Mouse (Mus musculus): Measurements from ENCODE around the gene Iqgap2. TPM values are rescaled to one million over a fixed set of nuclear protein-coding genes. Genes with fewer than 3 reads are reported as not detected.

The Iqgap2 gene
- polyA plus RNA-seq, 2 experiments = 10.5 to 12.7 TPM

- Histone ChIP-seq H3K9me3 (ENCODE audit: control insufficient read depth, low read length) (no peaks in the 10 kb centered on the region), H3K27ac (replicated peaks; ENCODE audit: low read depth, low read length) (no peak overlapping the region), H3K4me2 (replicated peaks; ENCODE audit: low read depth, low read length, severe bottlenecking) (no peak overlapping the region), H3K4me1 (ENCODE audit: control insufficient read depth, insufficient read depth, low read length) (peaks cover 34% of the 10 kb centered on the region), H3K4me3 (replicated peaks; ENCODE audit: low read length) (no peak overlapping the region), H3K9ac (ENCODE audit: low read depth, low read length, severe bottlenecking) (no peak overlapping the region), H3K36me3 (ENCODE audit: control insufficient read depth, insufficient read depth, low read length) (no peaks in the 10 kb centered on the region), H3K27me3 (ENCODE audit: control insufficient read depth, insufficient read depth, low read length) (no peaks in the 10 kb centered on the region)
- WGBS = 56% methylated on average over 4 of the region's 4 CpGs
- no peak for TF ChIP-seq POLR2A (IDR thresholded peaks at IDR 0.05; ENCODE audit: borderline replicate concordance, extremely low read depth, insufficient read depth, insufficient read length)
- ATAC-seq (ENCODE audit: low FRiP score, low read depth) = peak; percentile 37; the same call in 1 of the 2 replicates
- peak; percentile 59 for DNase-seq (ENCODE audit: low spot score)
These were observed 146.3 kb downstream of the Iqgap2 start for GRCm38 (mm10) chr13:95745451-95745850.

- Histone ChIP-seq H3K36me3 (ENCODE audit: control insufficient read depth, insufficient read depth, low read length) (no peaks in the 10 kb centered on the region), H3K27me3 (ENCODE audit: control insufficient read depth, insufficient read depth, low read length) (no peaks in the 10 kb centered on the region), H3K4me3 (replicated peaks; ENCODE audit: low read length) (no peak overlapping the region), H3K9ac (ENCODE audit: low read depth, low read length, severe bottlenecking) (no peak overlapping the region), H3K4me2 (replicated peaks; ENCODE audit: low read depth, low read length, severe bottlenecking) (no peak overlapping the region), H3K4me1 (ENCODE audit: control insufficient read depth, insufficient read depth, low read length) (peaks cover 37% of the 10 kb centered on the region), H3K9me3 (ENCODE audit: control insufficient read depth, low read length) (no peaks in the 10 kb centered on the region), H3K27ac (replicated peaks; ENCODE audit: low read depth, low read length) (no peak overlapping the region)
- no peak for ATAC-seq (ENCODE audit: low FRiP score, low read depth)
- TF ChIP-seq POLR2A (IDR thresholded peaks at IDR 0.05; ENCODE audit: borderline replicate concordance, extremely low read depth, insufficient read depth, insufficient read length) = no peak
- 64% methylated on average over 9 of the region's 9 CpGs for WGBS
- no peak for DNase-seq (ENCODE audit: low spot score)
These were observed 148.7 kb downstream of the Iqgap2 start for GRCm38 (mm10) chr13:95742881-95743466.

GRCm38 (mm10) chr13:95741813-95742689 is 149.7 kb downstream of the Iqgap2 start:
- Histone ChIP-seq H3K9ac (ENCODE audit: low read depth, low read length, severe bottlenecking) (no peak overlapping the region), H3K9me3 (ENCODE audit: control insufficient read depth, low read length) (no peaks in the 10 kb centered on the region), H3K27ac (replicated peaks; ENCODE audit: low read depth, low read length) (no peak overlapping the region), H3K4me1 (ENCODE audit: control insufficient read depth, insufficient read depth, low read length) (peaks cover 37% of the 10 kb centered on the region), H3K4me3 (replicated peaks; ENCODE audit: low read length) (no peak overlapping the region), H3K27me3 (ENCODE audit: control insufficient read depth, insufficient read depth, low read length) (no peaks in the 10 kb centered on the region), H3K4me2 (replicated peaks; ENCODE audit: low read depth, low read length, severe bottlenecking) (no peak overlapping the region), H3K36me3 (ENCODE audit: control insufficient read depth, insufficient read depth, low read length) (no peaks in the 10 kb centered on the region)
- ATAC-seq (ENCODE audit: low FRiP score, low read depth) (no peak), DNase-seq (ENCODE audit: low spot score) (no peak)
- no peak for TF ChIP-seq POLR2A (IDR thresholded peaks at IDR 0.05; ENCODE audit: borderline replicate concordance, extremely low read depth, insufficient read depth, insufficient read length)
- 86% methylated on average over 11 of the region's 11 CpGs for WGBS

- H3K4me3 ChIP-seq (replicated peaks; ENCODE audit: low read length) = no peak overlapping the region
- H3K27ac ChIP-seq (replicated peaks; ENCODE audit: low read depth, low read length) = no peak overlapping the region
- ATAC-seq (ENCODE audit: low FRiP score, low read depth) (no peak), DNase-seq (ENCODE audit: low spot score) (peak; percentile 56)
- WGBS = 60% methylated on average over 5 of the region's 5 CpGs
- no peak overlapping the region for H3K4me2 ChIP-seq (replicated peaks; ENCODE audit: low read depth, low read length, severe bottlenecking)
- H3K36me3 ChIP-seq (ENCODE audit: control insufficient read depth, insufficient read depth, low read length) = no peaks in the 10 kb centered on the region
- H3K9ac ChIP-seq (ENCODE audit: low read depth, low read length, severe bottlenecking) = no peak overlapping the region
- TF ChIP-seq POLR2A (IDR thresholded peaks at IDR 0.05; ENCODE audit: borderline replicate concordance, extremely low read depth, insufficient read depth, insufficient read length) = no peak
- no peaks in the 10 kb centered on the region for H3K27me3 ChIP-seq (ENCODE audit: control insufficient read depth, insufficient read depth, low read length)
- no peaks in the 10 kb centered on the region for H3K9me3 ChIP-seq (ENCODE audit: control insufficient read depth, low read length)
- peaks cover 22% of the 10 kb centered on the region for H3K4me1 ChIP-seq (ENCODE audit: control insufficient read depth, insufficient read depth, low read length)
These were observed 152.1 kb downstream of the Iqgap2 start for GRCm38 (mm10) chr13:95739651-95740050.

GRCm38 (mm10) chr13:95730491-95730890 is 161.2 kb downstream of the Iqgap2 start:
- WGBS = 93% methylated on average over 4 of the region's 4 CpGs
- DNase-seq (ENCODE audit: low spot score) (no peak), ATAC-seq (ENCODE audit: low FRiP score, low read depth) (no peak)
- Histone ChIP-seq H3K9ac (ENCODE audit: low read depth, low read length, severe bottlenecking) (no peak overlapping the region), H3K4me1 (ENCODE audit: control insufficient read depth, insufficient read depth, low read length) (no peaks in the 10 kb centered on the region), H3K4me2 (replicated peaks; ENCODE audit: low read depth, low read length, severe bottlenecking) (no peak overlapping the region), H3K9me3 (ENCODE audit: control insufficient read depth, low read length) (no peaks in the 10 kb centered on the region), H3K36me3 (ENCODE audit: control insufficient read depth, insufficient read depth, low read length) (peaks cover 2% of the 10 kb centered on the region; the same call in 1 of the 2 replicates), H3K27ac (replicated peaks; ENCODE audit: low read depth, low read length) (no peak overlapping the region), H3K4me3 (replicated peaks; ENCODE audit: low read length) (no peak overlapping the region), H3K27me3 (ENCODE audit: control insufficient read depth, insufficient read depth, low read length) (no peaks in the 10 kb centered on the region)
- no peak for TF ChIP-seq POLR2A (IDR thresholded peaks at IDR 0.05; ENCODE audit: borderline replicate concordance, extremely low read depth, insufficient read depth, insufficient read length)
